Mouse (Mus musculus) ES-Bruce4 (cell line): ENCODE data around the gene Pgs1.
A peak's percentile ranks its signal among the peaks of the same experiment; 100 is the strongest.

Source experiments
- EP300 ChIP-seq: IDR thresholded peaks from 2 replicates; pipeline ENCODE4 v1.6.1; 2011; ENCODE audit warnings: low read depth, low read length; ENCODE audit not compliant: insufficient read depth
- POLR2A ChIP-seq: IDR thresholded peaks from one replicate; pipeline ENCODE4 v1.8.1; 2011; ENCODE audit warnings: low read length; ENCODE audit not compliant: insufficient read depth

GRCm38 (mm10) chr11:117975211-117975967 is 10.7 kb upstream of the Pgs1 start:
- TF ChIP-seq POLR2A (no peak), EP300 (peak; percentile 99)
